Mouse (Mus musculus) liver, embryonic 14.5 days (tissue): ENCODE measurements around the gene Foxf2. TPM values are rescaled to one million over a fixed set of nuclear protein-coding genes. Genes with fewer than 3 reads are reported as not detected.

Source experiments
- ATAC-seq: fragments of 200-750 bp; cut with Nextera tagmentation; 2 replicates; pipeline ENCODE4 v1.8.0; 2017; ENCODE audit warnings: moderate number of reproducible peaks, mild to moderate bottlenecking, moderate library complexity; ENCODE audit not compliant: insufficient read depth
- DNase-seq, 3 experiments: peaks; one replicate each; pipeline ENCODE4 v3.0.0-alpha.2; 2012 to 2013; ENCODE audit warnings: low read depth in 3 of 3, low spot score in 3 of 3
- H3K27ac ChIP-seq: fragments of 300-500 bp; sonication (generic); 2 replicates; pipeline ENCODE4 v1.5.1; 2014; ENCODE audit warnings: moderate library complexity, mild to moderate bottlenecking, control low read depth, inconsistent platforms
- H3K27me3 ChIP-seq: fragments of 300-500 bp; sonication (generic); 2 replicates; pipeline ENCODE4 v1.6.1; 2014; ENCODE audit warnings: mild to moderate bottlenecking, low read length, moderate library complexity; ENCODE audit not compliant: control insufficient read depth, insufficient read depth
- H3K36me3 ChIP-seq: fragments of 300-500 bp; sonication (generic); replicated peaks from 2 replicates; pipeline ENCODE4 v1.6.1; 2014; ENCODE audit warnings: low read depth; ENCODE audit not compliant: control insufficient read depth, insufficient read depth
- H3K4me1 ChIP-seq, 2 experiments: fragments of 200-500 bp in 1 of 2; fragments of 300-500 bp in 1 of 2; sonication (generic) in 1 of 2; replicated peaks; 2 replicates each; pipeline ENCODE4 v1.6.1; 2012 to 2014; ENCODE audit warnings: antibody characterized with exemption in 1 of 2, inconsistent platforms in 1 of 2, low read length in 1 of 2; ENCODE audit not compliant: control insufficient read depth in 2 of 2, insufficient read depth in 2 of 2
- H3K4me2 ChIP-seq: fragments of 300-500 bp; sonication (generic); 2 replicates; pipeline ENCODE4 v1.6.1; 2014; ENCODE audit warnings: low read depth, mild to moderate bottlenecking, control low read depth, moderate library complexity
- H3K4me3 ChIP-seq, 2 experiments: fragments of 200-500 bp in 1 of 2; fragments of 300-500 bp in 1 of 2; sonication (generic) in 1 of 2; 2 replicates each; pipeline ENCODE4 v1.5.1; 2012 to 2014; ENCODE audit warnings: low read depth in 2 of 2, low read length in 2 of 2, mild to moderate bottlenecking in 2 of 2, control low read depth in 1 of 2, inconsistent platforms in 1 of 2, moderate library complexity in 1 of 2; ENCODE audit not compliant: insufficient read depth in 1 of 2
- H3K9ac ChIP-seq: fragments of 300-500 bp; sonication (generic); replicated peaks from 2 replicates; pipeline ENCODE4 v1.6.1; 2014; ENCODE audit warnings: mild to moderate bottlenecking, control low read depth, moderate library complexity
- H3K9me3 ChIP-seq: fragments of 300-500 bp; sonication (generic); 2 replicates; pipeline ENCODE4 v1.6.1; 2016; ENCODE audit warnings: low read length, mixed read lengths; ENCODE audit not compliant: control insufficient read depth
- CTCF ChIP-seq: IDR thresholded peaks from 2 replicates; pipeline ENCODE4 v1.5.1; 2016; ENCODE audit warnings: antibody characterized with exemption, low read depth, control low read depth
- EP300 ChIP-seq: IDR thresholded peaks from 2 replicates; pipeline ENCODE4 v1.6.1; 2016; ENCODE audit warnings: antibody characterized with exemption, low read depth
- WGBS: fragments of 180-500 bp; shearing (Covaris S2); extraction: QIAGEN DNeasy Blood & Tissue Kit; methylation state at CpG from one replicate; pipeline ENCODE4 v1.1.7; 2014; ENCODE audit not compliant: insufficient replicate concordance; 5-methylcytosine and 5-hydroxymethylcytosine counted together
- polyA plus RNA-seq, 2 experiments: library from polyadenylated mRNA; depleted of rRNA in 1 of 2; stranded (reverse) in 1 of 2; unstranded in 1 of 2; fragments of >200 nt; fragmentation: Nextera tagmentation in 1 of 2; extraction: Ambion mirVana in 1 of 2; gene quantifications; 2 replicates each; pipeline versions ENCODE4 v1.2.1 to v1.2.3; 2012 to 2014

The Foxf2 gene
- polyA plus RNA-seq, 2 experiments = 0.09 TPM; not detected in 1

- no peaks in the 10 kb centered on the region for H3K36me3 ChIP-seq
- H3K9me3 ChIP-seq = no peaks in the 10 kb centered on the region
- TF ChIP-seq CTCF (no peak), EP300 (no peak)
- H3K9ac ChIP-seq = no peak overlapping the region
- DNase-seq = no peak
- peaks cover 13% of the 10 kb centered on the region for H3K27me3 ChIP-seq
- H3K4me2 ChIP-seq = no peak overlapping the region
- H3K4me3 ChIP-seq = no peak overlapping the region
- ATAC-seq = no peak
- WGBS = 50% methylated on average over 4 of the region's 4 CpGs
- no peaks in the 10 kb centered on the region for H3K4me1 ChIP-seq
- no peak overlapping the region for H3K27ac ChIP-seq
Measured at GRCm38 (mm10) chr13:31635546-31635945, 9.9 kb downstream of the Foxf2 start.

- Histone ChIP-seq H3K36me3 (no peaks in the 10 kb centered on the region), H3K4me3 (no peak overlapping the region), H3K27ac (no peak overlapping the region), H3K4me2 (no peak overlapping the region), H3K27me3 (no peaks in the 10 kb centered on the region), H3K9me3 (no peaks in the 10 kb centered on the region), H3K4me1 (no peaks in the 10 kb centered on the region), H3K9ac (no peak overlapping the region)
- TF ChIP-seq EP300 (no peak), CTCF (no peak)
- no peak for ATAC-seq
- 74% methylated on average over 5 of the region's 5 CpGs for WGBS
- DNase-seq = no peak
Measured at GRCm38 (mm10) chr13:31641517-31641916, 15.9 kb downstream of the Foxf2 start.

GRCm38 (mm10) chr13:31652131-31652745, 26.6 kb downstream of the Foxf2 start:
- Histone ChIP-seq H3K36me3 (no peaks in the 10 kb centered on the region), H3K9me3 (no peaks in the 10 kb centered on the region), H3K4me1 (no peaks in the 10 kb centered on the region), H3K4me3 (no peak overlapping the region), H3K4me2 (no peak overlapping the region), H3K9ac (no peak overlapping the region), H3K27me3 (no peaks in the 10 kb centered on the region), H3K27ac (no peak overlapping the region)
- DNase-seq = no peak
- ATAC-seq = no peak
- TF ChIP-seq EP300 (no peak), CTCF (no peak)
- 64% methylated on average over 20 of the region's 20 CpGs for WGBS

GRCm38 (mm10) chr13:31656249-31656648, 30.6 kb downstream of the Foxf2 start:
- ATAC-seq (no peak), DNase-seq (no peak)
- WGBS = 52% methylated on average over 4 of the region's 4 CpGs
- H3K9ac ChIP-seq = no peak overlapping the region
- H3K4me3 ChIP-seq = no peak overlapping the region
- no peaks in the 10 kb centered on the region for H3K27me3 ChIP-seq
- H3K36me3 ChIP-seq = no peaks in the 10 kb centered on the region
- no peaks in the 10 kb centered on the region for H3K4me1 ChIP-seq
- no peak for TF ChIP-seq CTCF
- TF ChIP-seq EP300 = no peak
- no peak overlapping the region for H3K27ac ChIP-seq
- H3K9me3 ChIP-seq = no peaks in the 10 kb centered on the region
- H3K4me2 ChIP-seq = no peak overlapping the region

GRCm38 (mm10) chr13:31658212-31658611, 32.6 kb downstream of the Foxf2 start:
- H3K4me1 ChIP-seq = no peaks in the 10 kb centered on the region
- H3K9ac ChIP-seq = no peak overlapping the region
- no peak for DNase-seq
- H3K4me2 ChIP-seq = no peak overlapping the region
- no peak for ATAC-seq
- no peak for TF ChIP-seq EP300
- no peak for TF ChIP-seq CTCF
- no peak overlapping the region for H3K4me3 ChIP-seq
- H3K9me3 ChIP-seq = no peaks in the 10 kb centered on the region
- H3K27ac ChIP-seq = no peak overlapping the region
- H3K27me3 ChIP-seq = no peaks in the 10 kb centered on the region
- H3K36me3 ChIP-seq = no peaks in the 10 kb centered on the region
- 57% methylated on average over 4 of the region's 4 CpGs for WGBS

- H3K27ac ChIP-seq = no peak overlapping the region
- no peaks in the 10 kb centered on the region for H3K4me1 ChIP-seq
- H3K4me2 ChIP-seq = no peak overlapping the region
- peak in 1 of 3 experiments; percentile 7 for DNase-seq
- no peaks in the 10 kb centered on the region for H3K27me3 ChIP-seq
- no peaks in the 10 kb centered on the region for H3K9me3 ChIP-seq
- 7% methylated on average over 3 of the region's 3 CpGs for WGBS
- H3K9ac ChIP-seq = no peak overlapping the region
- TF ChIP-seq CTCF (peak; percentile 36; the same call in 1 of the 2 replicates), EP300 (no peak)
- no peaks in the 10 kb centered on the region for H3K36me3 ChIP-seq
- H3K4me3 ChIP-seq = no peak overlapping the region
- ATAC-seq = no peak
Measured at GRCm38 (mm10) chr13:31658963-31659362, 33.3 kb downstream of the Foxf2 start.
